Mouse (Mus musculus): ENCODE measurements around the gene Isca2.
A peak's percentile ranks its signal among the peaks of the same experiment; 100 is the strongest.

The Isca2 gene

DNA sequence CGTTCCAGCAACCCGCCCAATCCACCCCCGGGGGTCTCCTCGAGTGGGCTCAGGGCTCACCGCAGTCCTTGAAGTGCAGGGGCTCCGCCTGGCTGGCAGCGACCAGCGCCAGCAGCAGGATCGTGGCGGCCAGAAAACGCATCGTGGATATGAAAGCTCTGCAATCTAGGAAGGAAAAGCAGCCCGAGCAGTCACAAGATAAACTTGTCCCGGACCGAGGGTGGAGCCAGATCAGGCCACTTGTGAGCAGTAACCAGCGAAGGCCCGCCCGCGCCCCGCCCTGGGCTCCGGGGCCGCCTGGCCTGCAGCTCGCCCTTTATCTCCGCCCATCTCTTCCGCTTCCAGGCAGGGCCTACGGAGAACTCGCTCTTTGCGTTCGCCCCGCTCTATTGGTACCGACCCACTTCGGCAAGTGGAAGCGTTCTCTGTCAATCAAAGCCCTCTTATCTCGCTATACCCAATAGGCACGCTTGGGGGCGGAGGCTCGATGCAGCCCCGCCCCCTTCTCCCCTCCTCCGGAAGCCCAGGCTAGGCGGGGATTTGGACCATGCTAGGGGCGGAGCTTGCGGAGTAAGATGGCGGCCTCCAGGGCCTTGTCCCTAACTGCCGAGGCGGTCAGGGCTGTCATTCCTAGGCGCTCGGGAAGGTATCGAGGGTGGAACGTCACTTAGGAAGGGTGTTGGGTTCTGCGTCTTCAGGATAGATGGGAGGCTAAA, at the start of gene Isca2, which contains the start of gene Npc2:
Isca2 (plus strand) TSS at position 526 of the 716 bp plus-strand sequence.
Npc2 (minus strand) TSS at position 427 of the 716 bp plus-strand sequence.
- peak; percentile 96 to 99 for DNase-seq (ENCODE audit: low spot score in 2 of 2)

DNA sequence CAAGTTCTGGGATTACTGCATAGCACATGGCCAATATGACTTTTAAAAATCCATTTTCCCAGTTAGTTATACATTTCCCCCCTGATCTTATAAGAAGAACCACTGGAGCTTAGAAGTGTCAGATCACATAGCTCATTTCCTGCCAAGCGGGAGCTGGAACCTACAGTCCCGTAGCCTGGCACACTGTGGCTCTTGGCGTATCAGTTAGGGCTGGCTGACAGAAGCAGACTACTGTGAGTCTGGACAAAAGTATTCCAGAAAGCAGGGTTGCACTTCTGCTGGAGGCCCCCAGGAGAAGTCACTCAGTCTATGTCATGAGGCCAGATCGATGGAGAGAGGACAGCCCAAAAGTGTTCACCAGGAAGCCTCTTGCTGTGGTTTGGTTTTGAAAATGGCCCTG, 46.7 kb upstream of the Isca2 start:
- DNase-seq (ENCODE audit: low spot score in 2 of 2), result no peak

DNA sequence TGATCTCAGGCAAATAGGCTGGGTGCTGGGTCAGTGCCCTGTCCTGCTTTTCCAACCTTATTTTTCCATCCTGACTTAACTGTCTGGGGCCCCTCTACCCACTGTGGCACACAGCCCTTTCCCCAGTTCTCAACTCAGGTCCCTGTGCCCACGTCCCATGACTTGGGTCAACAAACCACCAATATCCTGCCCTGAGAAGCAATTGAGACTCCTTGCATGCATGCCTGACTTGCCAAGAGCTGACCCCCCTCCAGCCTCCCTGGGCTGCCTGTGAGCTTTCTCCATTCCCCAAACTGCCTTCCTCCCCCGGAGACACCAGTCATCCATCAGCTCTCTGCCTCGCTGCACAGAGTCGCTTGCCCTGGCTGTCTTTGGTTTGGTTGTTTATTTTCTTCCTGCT, 46.1 kb upstream of the Isca2 start:
- DNase-seq (ENCODE audit: low spot score in 2 of 2), result no peak

DNA sequence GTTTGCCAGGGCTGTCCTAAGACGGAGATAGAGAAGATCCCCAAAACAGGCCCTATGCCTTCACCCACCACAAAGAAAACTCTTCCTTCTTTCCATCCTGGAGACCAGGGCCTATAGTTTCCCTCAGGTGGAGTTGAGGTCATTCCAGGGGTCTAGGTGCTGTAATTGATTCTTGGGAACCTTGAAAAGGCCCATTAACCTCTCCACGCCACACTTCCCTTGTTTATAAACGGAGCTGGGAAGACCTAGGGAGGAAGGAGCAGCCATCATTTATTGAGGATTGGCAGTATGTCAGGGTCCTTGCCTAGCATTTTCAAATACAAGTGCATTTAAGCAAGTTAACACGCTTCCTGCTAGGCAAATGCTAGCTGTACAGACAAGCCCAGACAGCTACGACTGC, 45.6 kb upstream of the Isca2 start:
- DNase-seq (ENCODE audit: low spot score in 2 of 2), result no peak

DNA sequence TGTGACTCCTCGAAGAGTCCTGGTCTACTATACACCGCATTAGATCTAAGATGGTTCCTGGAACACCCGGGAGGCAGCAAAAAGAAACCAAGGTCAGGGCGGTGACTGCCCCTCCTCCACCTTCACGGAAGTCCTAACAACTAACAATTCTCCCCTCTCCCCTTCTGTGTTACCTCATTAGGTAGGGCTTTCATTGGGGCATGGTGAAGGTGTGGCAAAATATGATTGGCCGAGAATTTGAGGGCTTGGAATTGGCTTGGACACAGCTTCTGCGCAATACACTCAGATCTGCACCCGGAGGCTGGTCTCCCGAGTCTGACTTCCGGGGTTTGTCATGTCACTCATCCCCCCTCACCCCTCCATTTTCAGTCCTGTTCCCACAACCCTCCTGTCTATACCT, 44.6 kb upstream of the Isca2 start:
- DNase-seq (ENCODE audit: low spot score in 2 of 2), result no peak

DNA sequence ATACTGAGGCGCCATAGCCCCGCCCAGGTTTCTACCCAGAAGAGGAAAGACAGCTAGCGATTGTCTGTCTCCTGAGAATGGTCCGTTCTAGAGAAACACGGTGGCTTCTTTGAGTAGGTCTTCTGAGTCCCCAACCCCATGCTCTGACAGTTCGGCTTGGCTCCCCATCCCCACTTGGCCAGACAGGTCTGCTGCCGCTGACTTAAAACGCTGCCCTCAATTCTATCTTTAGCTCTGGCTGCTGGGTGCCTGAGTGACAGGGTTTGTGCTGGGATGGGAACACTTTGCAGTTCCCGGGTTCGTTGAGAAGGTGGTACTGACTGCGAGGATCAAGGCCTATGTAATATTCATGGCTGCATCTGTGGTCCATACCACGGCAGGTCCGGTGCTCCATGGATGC, 39.7 kb upstream of the Isca2 start:
- no peak for DNase-seq (ENCODE audit: low spot score in 2 of 2)

DNA sequence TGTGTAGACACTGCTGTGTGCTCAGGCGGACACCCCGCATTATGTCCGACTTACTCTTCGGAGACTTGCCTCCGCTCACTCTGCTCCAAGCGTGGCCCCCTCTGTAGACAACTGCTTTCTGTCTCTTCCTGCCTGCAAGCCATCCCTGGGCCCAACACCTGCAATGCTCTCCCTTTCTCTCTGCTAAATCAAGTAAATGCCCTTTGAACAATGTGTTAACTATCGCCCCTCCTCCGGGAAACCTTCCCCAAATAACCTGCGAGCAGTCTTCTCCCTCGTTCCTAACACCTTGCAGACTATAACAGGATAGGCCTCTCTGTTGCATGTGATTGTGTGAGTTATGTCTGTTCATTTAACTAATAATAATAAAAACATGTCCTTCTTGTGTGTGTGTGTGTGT, 29.6 kb upstream of the Isca2 start:
- no peak for DNase-seq (ENCODE audit: low spot score in 2 of 2)

DNA sequence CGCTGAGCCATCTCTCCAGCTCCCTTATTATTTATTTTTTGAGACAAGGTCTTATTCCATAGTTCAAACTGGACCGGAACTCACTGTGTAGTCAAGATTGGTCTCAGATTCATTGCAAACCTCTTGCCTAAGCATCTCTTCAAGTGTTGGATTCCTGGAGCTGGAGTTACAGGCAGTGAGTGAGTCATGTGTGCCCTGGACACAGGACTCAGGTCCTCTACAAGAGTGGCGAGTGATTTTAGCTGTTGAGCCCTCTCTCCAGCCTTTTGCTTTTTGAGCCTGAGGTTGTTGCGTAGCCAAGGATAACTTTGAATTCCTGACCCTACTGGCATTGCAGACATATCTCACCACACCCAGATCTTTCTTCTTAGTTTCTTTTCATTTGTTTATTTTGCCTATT, 27.4 kb upstream of the Isca2 start:
- DNase-seq (ENCODE audit: low spot score in 2 of 2), result no peak

DNA sequence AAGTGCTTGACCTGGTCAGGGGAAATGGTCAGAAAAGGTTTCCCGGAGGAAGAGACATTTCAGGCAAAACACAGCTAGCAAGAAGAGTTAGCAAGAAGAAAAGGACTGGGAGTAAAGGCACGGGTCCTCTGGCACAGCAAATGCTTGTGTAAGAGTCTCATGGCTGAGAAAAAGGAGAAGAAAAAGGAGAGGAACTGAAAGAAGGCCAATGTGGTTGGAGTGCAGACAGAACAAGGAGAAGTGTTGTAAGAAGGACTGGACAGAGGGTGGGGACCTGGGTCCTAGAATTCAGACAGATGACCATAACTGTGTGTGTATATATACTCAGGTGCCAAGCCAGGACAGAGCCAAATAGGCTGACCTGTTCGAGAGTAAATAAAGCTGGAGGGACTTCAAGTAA, 24.9 kb upstream of the Isca2 start:
- no peak for DNase-seq (ENCODE audit: low spot score in 2 of 2)

DNA sequence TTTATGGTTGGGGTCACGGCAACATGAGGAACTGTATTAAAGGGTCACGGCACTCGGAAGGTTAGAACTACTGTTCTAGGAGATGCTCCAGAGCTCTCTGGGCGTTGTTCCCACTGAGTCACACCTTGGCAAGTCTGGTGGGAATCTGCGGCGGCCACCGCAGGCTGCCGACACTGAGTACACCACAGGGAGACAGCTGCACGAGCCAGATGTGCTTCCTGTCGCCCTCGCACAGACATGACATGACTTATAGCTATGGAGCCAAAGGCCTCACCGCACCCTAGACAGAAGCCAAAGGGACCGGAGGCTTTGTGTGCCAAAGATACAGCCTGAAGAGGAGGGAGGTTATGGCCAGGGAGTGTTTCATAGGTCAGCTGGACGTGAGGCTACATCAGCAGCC, 22.4 kb upstream of the Isca2 start:
- DNase-seq (ENCODE audit: low spot score in 2 of 2), result no peak

DNA sequence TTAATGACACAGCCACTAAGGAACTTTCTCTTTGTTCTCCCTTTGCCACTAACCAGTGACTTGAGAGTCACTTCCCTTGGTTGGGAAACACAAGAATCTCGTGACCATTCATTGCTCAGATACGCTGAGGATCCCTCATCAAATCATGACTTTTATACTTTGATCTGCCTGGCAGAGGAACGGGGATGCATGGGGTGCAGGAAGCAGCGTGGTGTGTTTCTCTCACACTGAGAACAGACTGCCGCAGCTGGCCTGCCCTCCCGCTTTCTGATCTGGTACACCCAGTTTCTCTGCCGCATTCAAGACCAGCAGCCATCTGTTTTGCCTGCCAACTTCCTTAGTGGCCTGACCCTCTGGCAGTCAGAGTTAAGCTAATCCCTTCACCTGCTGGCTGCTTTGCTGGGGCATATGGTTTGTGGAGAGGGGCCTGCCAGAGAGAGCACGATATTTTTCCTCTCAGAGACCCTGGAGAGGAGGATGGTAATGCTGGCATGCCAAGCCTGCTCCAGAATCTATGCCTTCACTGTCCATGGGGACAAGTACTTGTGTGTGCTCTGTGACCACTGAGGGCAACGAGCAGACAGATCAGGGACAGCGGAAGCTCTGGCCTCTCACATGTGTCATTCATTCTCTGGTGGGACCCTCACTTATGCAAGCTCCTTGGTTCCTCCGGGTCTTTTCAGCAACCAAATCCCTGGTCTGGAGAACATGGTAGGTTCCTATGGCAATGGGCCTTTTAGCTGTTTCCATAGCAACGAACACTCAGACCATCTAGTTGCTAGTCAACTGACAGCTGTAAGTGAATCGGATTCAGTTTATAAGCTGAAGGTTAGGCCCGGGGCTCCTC, 20.7 kb upstream of the Isca2 start:
- DNase-seq (ENCODE audit: low spot score in 2 of 2), result no peak

DNA sequence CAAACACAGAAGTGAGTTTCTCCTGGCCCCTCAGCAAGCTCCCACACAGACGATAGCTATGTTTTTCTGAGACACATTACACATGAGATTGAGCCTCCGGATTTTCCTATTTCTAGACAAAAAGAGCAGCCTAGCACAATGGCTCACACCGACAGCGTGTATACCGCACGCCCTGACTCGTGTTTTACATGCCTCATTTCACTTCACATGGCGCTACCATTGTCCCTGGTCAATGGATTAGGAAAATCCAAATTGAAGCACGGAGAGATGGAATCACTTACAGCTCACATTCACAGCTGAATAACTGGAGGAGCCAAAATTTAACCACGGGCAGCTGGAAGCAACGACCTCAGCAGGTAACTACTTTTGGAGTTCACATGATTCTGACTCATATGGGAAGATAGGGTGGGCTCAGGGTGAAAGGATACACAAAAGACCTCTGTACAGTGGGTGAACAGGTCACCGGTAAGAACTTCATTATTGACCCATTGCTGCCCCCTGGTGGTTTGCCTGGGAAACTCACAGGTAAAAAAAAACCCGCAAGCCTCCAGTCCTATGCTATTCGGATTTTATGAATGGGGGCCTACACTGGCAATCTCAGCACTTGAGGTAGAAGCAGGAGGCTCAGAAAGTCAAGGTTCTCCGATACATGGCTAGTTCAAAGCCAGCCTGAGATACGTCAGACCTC, 17.9 kb upstream of the Isca2 start:
- no peak for DNase-seq (ENCODE audit: low spot score in 2 of 2)

DNA sequence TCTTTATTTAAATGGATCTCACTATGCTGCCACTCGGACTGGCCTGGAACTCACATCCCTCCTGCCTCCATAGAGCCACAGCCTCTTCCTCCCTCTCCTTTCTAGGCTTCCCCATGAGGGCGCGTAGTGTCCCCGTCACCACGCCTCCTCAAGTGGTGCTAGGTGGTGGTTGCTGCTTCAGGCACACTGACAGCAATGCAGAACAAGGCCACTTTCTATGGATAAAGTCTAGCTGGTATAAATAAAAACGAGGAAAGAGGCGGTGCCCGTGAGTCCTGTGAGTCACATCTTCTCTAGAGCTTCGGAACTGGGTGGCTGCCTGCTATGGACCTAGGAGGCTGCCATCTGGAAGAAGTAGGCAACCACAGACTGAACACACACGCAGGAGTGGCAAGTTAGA, 17.0 kb upstream of the Isca2 start:
- DNase-seq (ENCODE audit: low spot score in 2 of 2), result peak; percentile 70 to 84

DNA sequence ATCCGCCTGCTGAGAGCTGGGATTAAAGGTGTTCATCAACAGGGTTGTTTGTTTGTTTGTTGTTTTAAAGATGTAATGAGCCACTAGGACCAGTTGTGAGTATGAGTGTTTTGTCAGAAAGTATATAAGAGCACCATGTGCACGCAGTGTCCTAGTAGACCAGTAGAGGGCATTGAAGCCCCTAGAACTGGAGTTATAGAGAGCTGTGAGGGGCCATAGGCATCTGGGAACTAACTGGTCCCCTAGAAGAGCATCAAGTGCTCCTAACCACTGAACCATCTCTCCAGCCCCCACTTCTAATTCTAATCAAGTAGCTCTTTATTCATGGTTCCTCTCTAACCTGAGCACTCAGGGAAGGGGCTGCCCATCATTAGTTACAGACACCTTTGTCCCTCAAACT, 14.0 kb upstream of the Isca2 start:
- no peak for DNase-seq (ENCODE audit: low spot score in 2 of 2)

DNA sequence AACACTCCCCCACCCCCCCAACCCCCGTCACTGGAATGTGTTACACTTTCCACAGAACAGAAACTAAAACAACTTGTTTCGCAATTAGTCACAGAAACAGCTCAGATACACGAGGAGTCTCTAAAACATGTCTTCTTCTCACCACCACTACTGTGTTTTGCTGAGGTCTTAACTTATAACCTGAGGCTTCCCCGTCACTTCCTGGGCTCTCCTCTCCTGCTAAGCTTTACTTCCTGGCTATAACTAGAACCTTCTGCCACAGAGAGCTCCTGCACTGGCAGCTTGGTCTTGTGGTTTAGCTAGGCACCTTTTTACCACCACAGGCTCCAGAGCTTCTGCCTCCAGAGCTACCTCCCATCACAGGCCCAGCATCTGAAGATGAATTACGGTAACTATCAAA, 10.5 kb upstream of the Isca2 start:
- DNase-seq (ENCODE audit: low spot score in 2 of 2), result no peak

DNA sequence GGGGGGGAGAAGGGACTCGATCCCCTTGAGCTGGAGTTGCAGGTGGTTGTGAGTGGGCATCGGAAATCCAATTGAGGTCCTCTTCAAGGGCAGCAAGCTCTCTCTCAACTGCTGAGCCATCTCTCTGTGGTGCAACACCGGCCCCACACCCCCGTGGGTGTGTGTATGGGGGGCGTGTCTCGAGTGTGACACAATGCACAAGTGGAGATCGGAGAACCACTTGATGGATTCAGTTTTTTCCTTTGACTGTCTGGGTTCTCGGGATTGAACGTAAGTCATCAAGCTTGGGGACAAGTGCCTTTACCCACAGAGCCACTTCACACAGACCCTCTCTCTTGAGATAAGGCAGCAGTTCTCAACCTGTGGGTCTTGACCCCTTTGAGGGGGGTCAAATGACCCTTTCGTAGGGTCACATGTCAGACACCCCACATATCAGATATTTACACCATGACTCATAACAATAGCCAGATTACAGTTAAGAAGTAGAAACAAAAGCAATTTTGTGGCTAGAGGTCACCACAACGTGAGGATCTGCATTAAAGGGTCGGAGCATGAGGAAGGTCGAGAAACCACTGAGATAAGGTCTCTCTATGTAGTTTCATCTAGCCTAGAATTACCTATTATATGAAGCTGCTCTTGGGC, 9.4 kb upstream of the Isca2 start:
- DNase-seq (ENCODE audit: low spot score in 2 of 2), result no peak

DNA sequence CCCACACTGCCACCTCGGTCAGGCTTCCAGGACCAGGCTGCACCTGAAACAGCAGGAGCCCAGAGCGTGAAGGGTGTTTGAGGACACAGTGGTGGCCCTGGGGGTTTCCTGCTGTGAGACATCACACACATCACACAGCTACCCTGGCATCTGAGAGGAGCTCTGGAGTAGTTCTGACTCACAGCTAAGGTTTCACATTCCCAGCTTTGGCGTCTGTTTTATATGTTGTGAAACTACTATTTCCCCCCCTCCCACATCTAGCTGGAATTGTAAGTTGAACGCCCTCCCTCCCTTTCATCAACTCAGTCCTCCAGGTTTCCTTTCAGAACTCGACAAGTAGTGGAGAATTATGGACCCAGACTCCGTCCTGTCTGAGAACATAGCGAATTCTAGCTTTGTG, 8.3 kb upstream of the Isca2 start:
- no peak for DNase-seq (ENCODE audit: low spot score in 2 of 2)

DNA sequence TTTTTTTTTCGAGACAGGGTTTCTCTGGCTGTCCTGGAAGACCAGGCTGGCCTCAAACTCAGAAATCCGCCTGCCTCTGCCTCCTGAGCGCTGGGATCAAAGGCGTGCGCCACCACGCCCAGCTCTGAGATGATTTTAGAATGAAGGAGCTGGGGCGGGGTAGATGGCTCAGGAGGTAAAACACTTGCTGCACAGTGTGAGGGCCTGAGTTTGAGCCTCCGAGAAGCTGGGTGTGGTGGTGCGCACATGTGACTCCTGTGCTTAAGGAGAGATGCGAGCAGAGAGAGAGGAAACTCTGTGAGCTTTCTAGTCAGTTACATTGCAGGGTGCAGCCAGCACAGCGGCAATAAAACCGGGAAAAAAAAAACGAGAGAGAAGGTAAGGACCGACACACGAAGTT, 7.5 kb upstream of the Isca2 start:
- DNase-seq (ENCODE audit: low spot score in 2 of 2), result no peak

DNA sequence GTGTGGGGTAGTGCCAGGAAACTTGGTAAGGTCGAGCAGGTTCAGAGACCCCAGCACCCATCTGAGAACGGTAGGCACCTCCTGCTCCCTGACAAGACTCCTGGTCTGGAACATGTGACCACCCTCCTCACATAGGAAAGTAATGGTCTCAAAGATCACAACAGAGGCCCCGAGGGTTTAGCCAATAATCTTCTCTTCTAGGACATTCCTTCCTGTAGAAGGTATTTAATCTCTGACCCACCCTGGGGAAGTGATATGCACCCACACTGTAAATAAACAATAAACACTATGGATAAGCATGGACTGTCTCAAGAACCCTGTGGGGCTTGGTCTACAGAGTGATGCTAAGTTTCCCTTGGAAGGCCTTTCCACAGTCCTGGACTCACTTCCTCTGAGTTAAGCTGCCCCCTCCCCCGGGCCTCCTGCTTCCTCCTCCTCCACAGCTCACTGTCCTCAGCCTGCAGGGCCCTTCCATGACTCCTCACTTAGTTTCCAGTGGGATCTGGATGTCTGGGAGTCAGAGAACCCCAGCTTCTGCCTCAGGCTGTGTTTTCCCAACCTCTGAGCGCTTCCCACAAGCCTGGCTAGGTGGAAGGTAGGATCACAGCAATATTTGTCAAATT, 6.8 kb upstream of the Isca2 start:
- no peak for DNase-seq (ENCODE audit: low spot score in 2 of 2)

DNA sequence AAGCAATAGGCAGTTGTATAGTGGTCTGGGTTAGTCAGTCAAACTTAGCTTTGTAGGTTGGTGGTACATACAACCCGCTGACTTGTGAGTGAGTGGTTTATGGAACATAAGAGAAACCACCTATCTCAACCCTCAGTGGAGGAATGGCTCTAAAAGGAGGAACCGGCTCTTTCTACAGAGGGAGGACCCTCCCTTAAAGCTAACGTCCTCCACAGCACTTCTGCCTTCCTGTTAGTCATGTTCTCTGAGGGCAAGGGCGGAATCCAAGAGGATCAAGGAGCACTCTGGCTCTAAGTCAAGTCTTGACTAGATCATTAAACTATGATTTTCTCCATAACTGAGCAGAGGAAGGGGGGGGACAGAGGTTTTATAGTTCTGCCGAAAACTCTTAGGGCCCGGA, 5.5 kb upstream of the Isca2 start:
- DNase-seq (ENCODE audit: low spot score in 2 of 2), result no peak

DNA sequence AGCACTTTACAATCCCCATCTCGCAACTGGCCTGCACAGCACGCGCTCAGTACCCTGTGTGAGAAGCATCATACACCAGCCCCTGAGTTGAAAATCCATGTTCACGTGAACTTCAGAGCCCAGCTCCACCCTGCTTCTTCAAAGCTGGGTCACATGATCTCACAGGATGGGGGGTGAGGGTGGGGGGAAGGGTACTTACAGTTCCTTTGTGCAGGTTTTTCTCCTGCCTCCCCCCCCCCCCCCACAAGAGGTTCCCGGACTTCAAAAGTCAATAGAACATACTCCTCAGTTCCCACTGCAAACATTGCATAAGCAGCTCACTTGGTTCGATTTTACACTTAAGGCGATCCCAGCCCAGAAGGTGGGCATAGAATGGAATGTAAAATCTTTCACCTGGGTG, 3.4 kb upstream of the Isca2 start:
- no peak for DNase-seq (ENCODE audit: low spot score in 2 of 2)
